Mouse (Mus musculus): Measurements from ENCODE around the gene Duox2.
"Not testable (repeated sequence)": the region's sequence is repeated elsewhere in the genome, so short reads cannot be mapped to it uniquely, and the experiment has no call there.

Gene Duox2

GRCm38 (mm10) chr2:122298096-122298499, at the start of gene Duox2:
TSS of gene Duox2 (minus strand) at chr2:122298449.
- DNase-seq (ENCODE audit: low spot score in 2 of 2), result no peak

- no peak for DNase-seq (ENCODE audit: low spot score in 2 of 2)
These were observed 49.0 kb upstream of the Duox2 start for GRCm38 (mm10) chr2:122347257-122347656.

GRCm38 (mm10) chr2:122346164-122346563, 47.9 kb upstream of the Duox2 start:
- not testable (repeated sequence) for DNase-seq (ENCODE audit: low spot score in 2 of 2)

- no peak for DNase-seq (ENCODE audit: low spot score in 2 of 2)
These were observed 47.1 kb upstream of the Duox2 start for GRCm38 (mm10) chr2:122345106-122345893.

- DNase-seq (ENCODE audit: low spot score in 2 of 2), result no peak
These were observed 39.0 kb upstream of the Duox2 start for GRCm38 (mm10) chr2:122337291-122337690.

GRCm38 (mm10) chr2:122334170-122334569, 35.9 kb upstream of the Duox2 start:
- DNase-seq (ENCODE audit: low spot score in 2 of 2), result no peak

GRCm38 (mm10) chr2:122332222-122332621, 34.0 kb upstream of the Duox2 start:
- no peak for DNase-seq (ENCODE audit: low spot score in 2 of 2)

GRCm38 (mm10) chr2:122330317-122330716, 32.1 kb upstream of the Duox2 start:
- DNase-seq (ENCODE audit: low spot score in 2 of 2), result not testable (repeated sequence)

- DNase-seq (ENCODE audit: low spot score in 2 of 2), result no peak
These were observed 29.7 kb upstream of the Duox2 start for GRCm38 (mm10) chr2:122327986-122328385.

GRCm38 (mm10) chr2:122325361-122325760, 27.1 kb upstream of the Duox2 start:
- DNase-seq (ENCODE audit: low spot score in 2 of 2), result no peak

GRCm38 (mm10) chr2:122324586-122324985, 26.3 kb upstream of the Duox2 start:
- no peak for DNase-seq (ENCODE audit: low spot score in 2 of 2)

GRCm38 (mm10) chr2:122323960-122324359, 25.7 kb upstream of the Duox2 start:
- no peak for DNase-seq (ENCODE audit: low spot score in 2 of 2)

GRCm38 (mm10) chr2:122317384-122317783, 19.1 kb upstream of the Duox2 start:
- DNase-seq (ENCODE audit: low spot score in 2 of 2), result no peak

GRCm38 (mm10) chr2:122315372-122315771, 17.1 kb upstream of the Duox2 start, which contains the start of gene Duox1:
TSS of gene Duox1 (plus strand) at chr2:122315672.
- no peak for DNase-seq (ENCODE audit: low spot score in 2 of 2)

- DNase-seq (ENCODE audit: low spot score in 2 of 2), result no peak
These were observed 15.3 kb upstream of the Duox2 start, which contains the start of gene Duoxa1 for GRCm38 (mm10) chr2:122313536-122313935. TSS of gene Duoxa1 (minus strand) at chr2:122313730.

GRCm38 (mm10) chr2:122312722-122313417, 14.6 kb upstream of the Duox2 start:
- DNase-seq (ENCODE audit: low spot score in 2 of 2), result peak in 1 of 2 experiments; percentile 46

GRCm38 (mm10) chr2:122311561-122311960, 13.3 kb upstream of the Duox2 start:
- DNase-seq (ENCODE audit: low spot score in 2 of 2), result no peak

GRCm38 (mm10) chr2:122309647-122310046, 11.4 kb upstream of the Duox2 start:
- no peak for DNase-seq (ENCODE audit: low spot score in 2 of 2)

GRCm38 (mm10) chr2:122306184-122306583, 7.9 kb upstream of the Duox2 start:
- DNase-seq (ENCODE audit: low spot score in 2 of 2), result peak in 1 of 2 experiments; percentile 28

GRCm38 (mm10) chr2:122305097-122305892, 7.0 kb upstream of the Duox2 start:
- DNase-seq (ENCODE audit: low spot score in 2 of 2), result no peak

GRCm38 (mm10) chr2:122304544-122304943, 6.3 kb upstream of the Duox2 start:
- DNase-seq (ENCODE audit: low spot score in 2 of 2), result no peak

All from frontal cortex, postnatal 10 days (tissue).